Mouse (Mus musculus): Measurements from ENCODE around the gene Trim72. TPM values are rescaled to one million over a fixed set of nuclear protein-coding genes. Genes with fewer than 3 reads are reported as not detected.
"Not testable (repeated sequence)": the region's sequence is repeated elsewhere in the genome, so short reads cannot be mapped to it uniquely, and the experiment has no call there.

The Trim72 gene
- total RNA-seq, 1 experiment = 1.2 TPM

GRCm38 (mm10) chr7:128013116-128013515 lies 9.4 kb downstream of the Trim72 start:
- H3K36me3 ChIP-seq (ENCODE audit: control insufficient read depth, insufficient read depth, low read length, poor library complexity, severe bottlenecking) = no peaks in the 10 kb centered on the region
- H3K4me3 ChIP-seq (ENCODE audit: insufficient read depth in 1 of 2, low read depth in 1 of 2, low read length in 2 of 2, poor library complexity in 1 of 2, severe bottlenecking in 1 of 2) = no peak overlapping the region
- in situ Hi-C loops (cut with MboI; ENCODE audit: low sequenced_read_pairs in 2 of 2, unreplicated experiment in 2 of 2) = loop anchor here (10.0 to 25.0 kb wide), 2 partner anchors 192 to 199 kb away; partner anchors contain the start of gene Cox6a2 (in 2 of the 2)
- H3K9me3 ChIP-seq (ENCODE audit: control insufficient read depth, insufficient read depth, low read depth, low read length) = no peaks in the 10 kb centered on the region
- H3K4me1 ChIP-seq (ENCODE audit: control insufficient read depth in 2 of 2, insufficient read depth in 2 of 2, low read length in 2 of 2, poor library complexity in 1 of 2) = peaks cover 0 to 10% of the 10 kb centered on the region in 2 experiments; a peak in 3 of 4 replicates
- DNase-seq (ENCODE audit: low read depth, low spot score) = no peak
- no peak overlapping the region for H3K9ac ChIP-seq (ENCODE audit: insufficient read depth, low read depth, low read length, poor library complexity, severe bottlenecking)
- H3K27ac ChIP-seq (ENCODE audit: insufficient read depth, low read depth, low read length, poor library complexity, severe bottlenecking) = no peak overlapping the region
- TF ChIP-seq HCFC1 (IDR thresholded peaks at IDR 0.05; ENCODE audit: borderline replicate concordance, insufficient read depth, low read length) (no peak), CHD2 (IDR thresholded peaks at IDR 0.05; ENCODE audit: low read depth, low read length) (no peak), ZNF384 (IDR thresholded peaks at IDR 0.05; ENCODE audit: low read depth, low read length) (no peak), MAFK (IDR thresholded peaks at IDR 0.05; ENCODE audit: insufficient read depth, low read depth, low read length) (no peak), ZC3H11A (IDR thresholded peaks at IDR 0.05; ENCODE audit: borderline replicate concordance, low read depth, low read length) (no peak)

- H3K27ac ChIP-seq (ENCODE audit: insufficient read depth, low read depth, low read length, poor library complexity, severe bottlenecking); H3K36me3 ChIP-seq (ENCODE audit: control insufficient read depth, insufficient read depth, low read length, poor library complexity, severe bottlenecking); DNase-seq (ENCODE audit: low read depth, low spot score); H3K9me3 ChIP-seq (ENCODE audit: control insufficient read depth, insufficient read depth, low read depth, low read length); H3K9ac ChIP-seq (ENCODE audit: insufficient read depth, low read depth, low read length, poor library complexity, severe bottlenecking); H3K4me1 ChIP-seq (ENCODE audit: control insufficient read depth in 2 of 2, insufficient read depth in 2 of 2, low read length in 2 of 2, poor library complexity in 1 of 2); H3K4me3 ChIP-seq (ENCODE audit: insufficient read depth in 1 of 2, low read depth in 1 of 2, low read length in 2 of 2, poor library complexity in 1 of 2, severe bottlenecking in 1 of 2): not testable (repeated sequence)
- in situ Hi-C loops (cut with MboI; ENCODE audit: low sequenced_read_pairs in 2 of 2, unreplicated experiment in 2 of 2) = loop anchor here (10.0 to 25.0 kb wide), 2 partner anchors 189 to 196 kb away; partner anchors contain the start of gene Cox6a2 (in 2 of the 2)
These were observed 12.4 kb downstream of the Trim72 start for GRCm38 (mm10) chr7:128016134-128016533.

GRCm38 (mm10) chr7:128016650-128017049 lies 12.9 kb downstream of the Trim72 start:
- no peaks in the 10 kb centered on the region for H3K4me1 ChIP-seq (ENCODE audit: control insufficient read depth in 2 of 2, insufficient read depth in 2 of 2, low read length in 2 of 2, poor library complexity in 1 of 2)
- H3K9me3 ChIP-seq (ENCODE audit: control insufficient read depth, insufficient read depth, low read depth, low read length) = no peaks in the 10 kb centered on the region
- no peak for TF ChIP-seq ZC3H11A (IDR thresholded peaks at IDR 0.05; ENCODE audit: borderline replicate concordance, low read depth, low read length)
- no peak for TF ChIP-seq ZNF384 (IDR thresholded peaks at IDR 0.05; ENCODE audit: low read depth, low read length)
- TF ChIP-seq HCFC1 (IDR thresholded peaks at IDR 0.05; ENCODE audit: borderline replicate concordance, insufficient read depth, low read length) = no peak
- no peak for TF ChIP-seq CHD2 (IDR thresholded peaks at IDR 0.05; ENCODE audit: low read depth, low read length)
- TF ChIP-seq MAFK (IDR thresholded peaks at IDR 0.05; ENCODE audit: insufficient read depth, low read depth, low read length) = no peak
- no peak for DNase-seq (ENCODE audit: low read depth, low spot score)
- no peak overlapping the region for H3K4me3 ChIP-seq (ENCODE audit: insufficient read depth in 1 of 2, low read depth in 1 of 2, low read length in 2 of 2, poor library complexity in 1 of 2, severe bottlenecking in 1 of 2)
- no peak overlapping the region for H3K9ac ChIP-seq (ENCODE audit: insufficient read depth, low read depth, low read length, poor library complexity, severe bottlenecking)
- in situ Hi-C loops (cut with MboI; ENCODE audit: low sequenced_read_pairs in 2 of 2, unreplicated experiment in 2 of 2) = loop anchor here (10.0 to 25.0 kb wide), 2 partner anchors 188 to 196 kb away; partner anchors contain the start of gene Cox6a2 (in 2 of the 2)
- H3K27ac ChIP-seq (ENCODE audit: insufficient read depth, low read depth, low read length, poor library complexity, severe bottlenecking) = no peak overlapping the region
- H3K36me3 ChIP-seq (ENCODE audit: control insufficient read depth, insufficient read depth, low read length, poor library complexity, severe bottlenecking) = no peaks in the 10 kb centered on the region

- Histone ChIP-seq H3K36me3 (ENCODE audit: control insufficient read depth, insufficient read depth, low read length, poor library complexity, severe bottlenecking) (no peaks in the 10 kb centered on the region), H3K4me3 (ENCODE audit: insufficient read depth in 1 of 2, low read depth in 1 of 2, low read length in 2 of 2, poor library complexity in 1 of 2, severe bottlenecking in 1 of 2) (no peak overlapping the region), H3K4me1 (ENCODE audit: control insufficient read depth in 2 of 2, insufficient read depth in 2 of 2, low read length in 2 of 2, poor library complexity in 1 of 2) (no peaks in the 10 kb centered on the region), H3K9me3 (ENCODE audit: control insufficient read depth, insufficient read depth, low read depth, low read length) (no peaks in the 10 kb centered on the region), H3K27ac (ENCODE audit: insufficient read depth, low read depth, low read length, poor library complexity, severe bottlenecking) (no peak overlapping the region), H3K9ac (ENCODE audit: insufficient read depth, low read depth, low read length, poor library complexity, severe bottlenecking) (no peak overlapping the region)
- TF ChIP-seq ZC3H11A (IDR thresholded peaks at IDR 0.05; ENCODE audit: borderline replicate concordance, low read depth, low read length) = no peak
- no peak for TF ChIP-seq CHD2 (IDR thresholded peaks at IDR 0.05; ENCODE audit: low read depth, low read length)
- no peak for TF ChIP-seq ZNF384 (IDR thresholded peaks at IDR 0.05; ENCODE audit: low read depth, low read length)
- TF ChIP-seq MAFK (IDR thresholded peaks at IDR 0.05; ENCODE audit: insufficient read depth, low read depth, low read length) = no peak
- no peak for TF ChIP-seq HCFC1 (IDR thresholded peaks at IDR 0.05; ENCODE audit: borderline replicate concordance, insufficient read depth, low read length)
- DNase-seq (ENCODE audit: low read depth, low spot score) = no peak
- in situ Hi-C loops (cut with MboI; ENCODE audit: low sequenced_read_pairs in 2 of 2, unreplicated experiment in 2 of 2) = loop anchor here (10.0 to 25.0 kb wide), 2 partner anchors 187 to 194 kb away; partner anchors contain the start of gene Cox6a2 (in 2 of the 2)
These were observed 14.5 kb downstream of the Trim72 start for GRCm38 (mm10) chr7:128018275-128018674.

- TF ChIP-seq MAFK (IDR thresholded peaks at IDR 0.05; ENCODE audit: insufficient read depth, low read depth, low read length) = no peak
- no peak for TF ChIP-seq CHD2 (IDR thresholded peaks at IDR 0.05; ENCODE audit: low read depth, low read length)
- no peak for TF ChIP-seq ZNF384 (IDR thresholded peaks at IDR 0.05; ENCODE audit: low read depth, low read length)
- TF ChIP-seq ZC3H11A (IDR thresholded peaks at IDR 0.05; ENCODE audit: borderline replicate concordance, low read depth, low read length) = no peak
- no peak for TF ChIP-seq HCFC1 (IDR thresholded peaks at IDR 0.05; ENCODE audit: borderline replicate concordance, insufficient read depth, low read length)
- no peak for DNase-seq (ENCODE audit: low read depth, low spot score)
- no peaks in the 10 kb centered on the region for H3K36me3 ChIP-seq (ENCODE audit: control insufficient read depth, insufficient read depth, low read length, poor library complexity, severe bottlenecking)
- H3K4me3 ChIP-seq (ENCODE audit: insufficient read depth in 1 of 2, low read depth in 1 of 2, low read length in 2 of 2, poor library complexity in 1 of 2, severe bottlenecking in 1 of 2) = no peak overlapping the region
- in situ Hi-C loops (cut with MboI; ENCODE audit: low sequenced_read_pairs in 2 of 2, unreplicated experiment in 2 of 2) = loop anchor here (10.0 to 25.0 kb wide), 2 partner anchors 186 to 193 kb away; partner anchors contain the start of gene Cox6a2 (in 2 of the 2)
- no peaks in the 10 kb centered on the region for H3K9me3 ChIP-seq (ENCODE audit: control insufficient read depth, insufficient read depth, low read depth, low read length)
- H3K9ac ChIP-seq (ENCODE audit: insufficient read depth, low read depth, low read length, poor library complexity, severe bottlenecking) = no peak overlapping the region
- H3K4me1 ChIP-seq (ENCODE audit: control insufficient read depth in 2 of 2, insufficient read depth in 2 of 2, low read length in 2 of 2, poor library complexity in 1 of 2) = no peaks in the 10 kb centered on the region
- H3K27ac ChIP-seq (ENCODE audit: insufficient read depth, low read depth, low read length, poor library complexity, severe bottlenecking) = no peak overlapping the region
These were observed 15.4 kb downstream of the Trim72 start for GRCm38 (mm10) chr7:128019187-128019586.
